Comparison of ENCODE assay signal across 19 mouse cellular contexts in the genomic region with DNA sequence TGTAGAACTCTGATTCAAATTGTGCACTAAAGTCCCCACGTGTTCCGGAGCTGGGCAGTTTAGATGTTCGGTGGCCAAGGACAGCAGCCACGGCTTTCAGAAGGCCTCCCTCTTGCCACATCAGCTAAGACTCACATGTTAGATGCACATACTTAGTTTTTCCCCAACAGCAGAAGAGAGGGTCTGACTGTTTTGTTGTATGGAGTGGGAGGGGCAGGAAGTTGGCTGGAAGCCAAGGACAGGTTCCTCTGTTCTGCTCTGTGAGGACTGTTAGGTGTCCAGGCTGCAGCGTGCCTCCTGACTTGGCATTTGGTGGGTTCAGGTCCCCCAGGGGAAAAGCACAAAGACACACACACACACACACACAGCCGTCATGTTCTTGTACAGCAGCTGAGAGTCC. TPM values are rescaled to one million over a fixed set of nuclear protein-coding genes. Genes with fewer than 3 reads are reported as not detected.
DNase-seq lines count a peak whose midpoint lies in the region; ATAC-seq lines count a peak whose summit lies in the region.
"Had no signal": no experiment of that assay in that cellular context is flagged by ENCODE, and none has a peak within 500 bp of the region (broad histone marks: within the 10 kb centered on the region; RNA-seq: fewer than 3 reads in every experiment).

No protein-coding gene starts in this region.

- no peaks in the 10 kb centered on the region for H3K27me3 ChIP-seq in embryonic facial prominence, embryonic 14.5 days (replicated peaks; ENCODE audit: control insufficient read depth, insufficient read depth, low read length)
- H3K27me3 ChIP-seq: forebrain, embryonic 12.5 days; limb, embryonic 12.5 days; neural tube, embryonic 12.5 days had no signal

- peaks cover 18% of the 10 kb centered on the region for H3K36me3 ChIP-seq in embryonic facial prominence, embryonic 14.5 days (ENCODE audit: control insufficient read depth, insufficient read depth, low read length)

- DNase-seq in adrenal gland, postnatal 36 days, result peak; percentile 27 to 28
- DNase-seq in adrenal gland, postnatal 4 days (ENCODE audit: low spot score in 2 of 2), result no peak
- peak; percentile 14 to 47 for DNase-seq in kidney, postnatal 36 days
- DNase-seq in kidney, adult 9 months, result no peak
- DNase-seq in B cell, adult 2 months, result peak; percentile 16 to 31
- no peak for DNase-seq in embryonic facial prominence, embryonic 14.5 days (ENCODE audit: low spot score)
- DNase-seq: gastrocnemius, postnatal 14 days; kidney, adult 18-20 months; lung, postnatal 14 days; right cerebral cortex, postnatal 4 days had no signal

- no peaks in the 10 kb centered on the region for H3K9me3 ChIP-seq in embryonic facial prominence, embryonic 14.5 days (ENCODE audit: control insufficient read depth, low read length)
- H3K9me3 ChIP-seq: forebrain, embryonic 12.5 days; G1E; heart, embryonic 10.5 days; limb, embryonic 12.5 days; midbrain, embryonic 10.5 days; neural tube, embryonic 12.5 days had no signal

- no peak overlapping the region for H3K4me2 ChIP-seq in embryonic facial prominence, embryonic 14.5 days (ENCODE audit: low read depth, low read length)
- H3K4me2 ChIP-seq: forebrain, embryonic 12.5 days; limb, embryonic 12.5 days; neural tube, embryonic 12.5 days had no signal

- 90% methylated on average over 6 of the region's 6 CpGs for WGBS in embryonic facial prominence, embryonic 14.5 days

- peak; percentile 35; the same call in 1 of the 2 replicates for ATAC-seq in embryonic facial prominence, embryonic 14.5 days (ENCODE audit: low read depth)
- no peak for ATAC-seq in megakaryocyte, adult 5-6 weeks (ENCODE audit: poor library complexity, severe bottlenecking)
- ATAC-seq: hindbrain, postnatal 0 days had no signal

- no peak overlapping the region for H3K27ac ChIP-seq in embryonic facial prominence, embryonic 14.5 days (replicated peaks; ENCODE audit: low read depth, low read length)
- H3K27ac ChIP-seq: forebrain, embryonic 12.5 days; heart, embryonic 10.5 days; hindbrain, postnatal 0 days; limb, embryonic 12.5 days; liver, embryonic 14.5 days; midbrain, embryonic 10.5 days; neural tube, embryonic 12.5 days had no signal

- no peaks in the 10 kb centered on the region for H3K4me1 ChIP-seq in embryonic facial prominence, embryonic 14.5 days (ENCODE audit: control insufficient read depth, insufficient read depth, low read length)
- H3K4me1 ChIP-seq: midbrain, embryonic 10.5 days; neural tube, embryonic 12.5 days had no signal

- H3K4me3 ChIP-seq in embryonic facial prominence, embryonic 14.5 days (ENCODE audit: low read depth, low read length), result no peak overlapping the region
- H3K4me3 ChIP-seq: forebrain, embryonic 12.5 days; heart, embryonic 10.5 days; limb, embryonic 12.5 days; midbrain, embryonic 10.5 days; neural tube, embryonic 12.5 days had no signal

- H3K9ac ChIP-seq in embryonic facial prominence, embryonic 14.5 days (ENCODE audit: low read depth, low read length), result no peak overlapping the region
- H3K9ac ChIP-seq: forebrain, embryonic 12.5 days; limb, embryonic 12.5 days; liver, embryonic 14.5 days; neural tube, embryonic 12.5 days had no signal

RNA-seq across cellular contexts. Expression of a gene that starts 45.7 kb away (rescaled TPM):
- 1 to 10 TPM; 1.2 to 1.6 TPM for total RNA-seq in adrenal gland, postnatal 36 days (2021)
- 1 to 10 TPM; 1.8 to 2.2 TPM for total RNA-seq in adrenal gland, postnatal 4 days (2021)
- polyA plus RNA-seq in embryonic facial prominence, embryonic 14.5 days (2014; fragmentation: Nextera tagmentation; extraction: Ambion mirVana), result 5.3 and 6.1 TPM in 2 replicates
- 1.5 and 1.6 TPM in 2 replicates for total RNA-seq in megakaryocyte, adult 5-6 weeks (2015)
- total RNA-seq in megakaryocyte, adult 5-6 weeks (2017), result 1.4 and 1.6 TPM in 2 replicates

RNA-seq across cellular contexts. Expression of a gene that starts 55.0 kb away (rescaled TPM):
- total RNA-seq in adrenal gland, postnatal 36 days (2021), result 10 to 100 TPM; 10.9 to 12.2 TPM
- 10 to 100 TPM; 18.7 to 19.3 TPM for total RNA-seq in adrenal gland, postnatal 4 days (2021)
- polyA plus RNA-seq in embryonic facial prominence, embryonic 14.5 days (2014; fragmentation: Nextera tagmentation; extraction: Ambion mirVana), result 2.4 and 4.1 TPM in 2 replicates
- total RNA-seq in megakaryocyte, adult 5-6 weeks (2015), result 3.3 and 4.5 TPM in 2 replicates
- 5.5 and 6.2 TPM in 2 replicates for total RNA-seq in megakaryocyte, adult 5-6 weeks (2017)

RNA-seq across cellular contexts. Expression of a gene that starts 57.3 kb away (rescaled TPM):
- 10 to 100 TPM; 44.1 to 45.3 TPM for total RNA-seq in adrenal gland, postnatal 36 days (2021)
- 10 to 100 TPM; 47.6 to 47.8 TPM for total RNA-seq in adrenal gland, postnatal 4 days (2021)
- 18.3 and 21.1 TPM in 2 replicates for polyA plus RNA-seq in embryonic facial prominence, embryonic 14.5 days (2014; fragmentation: Nextera tagmentation; extraction: Ambion mirVana)
- total RNA-seq in megakaryocyte, adult 5-6 weeks (2015), result 24.2 and 24.7 TPM in 2 replicates
- 28.5 and 37.5 TPM in 2 replicates for total RNA-seq in megakaryocyte, adult 5-6 weeks (2017)

Comparison
In these comparisons a context has a peak if more than half of its experiments do, and no peak if none do; other contexts are left out.
1. DNase-seq: peak in adrenal gland, postnatal 36 days (2 of 2), kidney, postnatal 36 days (2 of 2) and B cell, adult 2 months (2 of 2); none in adrenal gland, postnatal 4 days (0 of 2), kidney, adult 9 months (single experiment) and embryonic facial prominence, embryonic 14.5 days (single experiment).